Mouse (Mus musculus) lung, embryonic 14.5 days (tissue): Measurements from ENCODE around the gene Tmem11. TPM values are rescaled to one million over a fixed set of nuclear protein-coding genes. Genes with fewer than 3 reads are reported as not detected.

ENCODE experiments used
- ATAC-seq: fragments of 200-750 bp; cut with Nextera tagmentation; 2 replicates; pipeline ENCODE4 v1.8.0; 2017; ENCODE audit warnings: mild to moderate bottlenecking, moderate TSS enrichment, moderate library complexity; ENCODE audit not compliant: insufficient read depth
- DNase-seq: peaks from one replicate; pipeline ENCODE4 v3.0.0-alpha.2; 2015
- H3K27ac ChIP-seq: fragments of 300-500 bp; sonication (generic); 2 replicates; pipeline ENCODE4 v1.5.1; 2014; ENCODE audit warnings: low read depth, mild to moderate bottlenecking, moderate library complexity
- H3K27me3 ChIP-seq: fragments of 300-500 bp; sonication (generic); 2 replicates; pipeline ENCODE4 v1.6.1; 2014; ENCODE audit warnings: low read length, control low read depth; ENCODE audit not compliant: insufficient read depth
- H3K36me3 ChIP-seq: fragments of 300-500 bp; sonication (generic); 2 replicates; pipeline ENCODE4 v1.6.1; 2014; ENCODE audit warnings: control low read depth; ENCODE audit not compliant: insufficient read depth
- H3K4me1 ChIP-seq: fragments of 300-500 bp; sonication (generic); 2 replicates; pipeline ENCODE4 v1.6.1; 2014; ENCODE audit warnings: antibody characterized with exemption, control low read depth; ENCODE audit not compliant: insufficient read depth
- H3K4me2 ChIP-seq: fragments of 300-500 bp; sonication (generic); 2 replicates; pipeline ENCODE4 v1.6.1; 2014; ENCODE audit warnings: mild to moderate bottlenecking
- H3K4me3 ChIP-seq: fragments of 300-500 bp; sonication (generic); 2 replicates; pipeline ENCODE4 v1.5.1; 2014; ENCODE audit warnings: low read depth, low read length
- H3K9ac ChIP-seq: fragments of 300-500 bp; sonication (generic); 2 replicates; pipeline ENCODE4 v1.6.1; 2014
- H3K9me3 ChIP-seq: fragments of 300-500 bp; sonication (generic); 2 replicates; pipeline ENCODE4 v1.6.1; 2016; ENCODE audit warnings: low read depth, low read length, control low read depth
- CTCF ChIP-seq: IDR thresholded peaks from 2 replicates; pipeline ENCODE4 v1.5.1; 2016; ENCODE audit warnings: antibody characterized with exemption, low read depth
- whole genome bisulfite sequencing: fragments of 180-500 bp; shearing (Covaris S2); extraction: QIAGEN DNeasy Blood & Tissue Kit; methylation state at CpG from one replicate; pipeline ENCODE4 v1.1.7; 2014; 5-methylcytosine and 5-hydroxymethylcytosine counted together
- polyA plus RNA-seq: library from polyadenylated mRNA; unstranded; fragments of >200 nt; fragmentation: Nextera tagmentation; extraction: Ambion mirVana; gene quantifications from 2 replicates; pipeline ENCODE4 v1.2.1, GENCODE M21; 2014

Tmem11 gene
- 66.4 and 73.4 TPM in 2 replicates for polyA plus RNA-seq

DNA sequence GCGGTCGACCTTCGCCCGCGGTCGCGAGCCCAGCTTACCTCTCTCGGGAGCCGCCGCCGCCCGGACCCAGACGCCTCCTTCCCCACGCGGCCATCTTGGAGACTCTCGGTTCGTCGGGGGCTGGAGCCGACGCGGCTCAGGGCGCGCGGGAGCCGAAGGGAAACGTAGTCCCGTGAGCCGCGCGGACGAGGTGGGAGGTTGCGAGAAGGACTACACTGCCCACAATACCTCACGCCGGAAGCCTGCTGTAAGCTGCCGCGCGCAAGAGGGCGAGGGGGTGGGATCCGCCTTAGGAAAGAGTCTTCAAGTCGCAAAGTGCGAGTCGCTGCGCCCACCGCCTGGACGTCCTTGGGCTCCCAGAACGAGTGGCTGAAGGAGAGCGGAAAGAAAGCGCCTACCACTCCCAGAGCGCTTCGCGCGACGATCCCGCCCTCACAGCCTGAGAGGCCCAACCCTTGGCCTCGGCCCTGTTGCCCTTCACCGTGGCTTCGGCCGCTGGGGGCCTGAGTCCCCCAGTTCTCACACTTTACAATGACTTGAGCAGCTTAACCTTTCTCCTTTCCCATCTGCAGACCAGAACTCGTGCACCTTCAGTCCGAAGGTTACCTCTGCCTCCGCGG lies at the start of gene Tmem11:
Gene Tmem11 (minus strand): TSS at position 598 of the 620 bp plus-strand sequence.
- H3K36me3 ChIP-seq: peaks cover 9% of the 10 kb centered on the region; the same call in 1 of the 2 replicates
- peak within 1 kb of the TSS; percentile 91 for H3K9ac ChIP-seq
- H3K27ac ChIP-seq: peak within 1 kb of the TSS; percentile 95
- peak; percentile 98 for DNase-seq
- peak; percentile 38 for TF ChIP-seq CTCF
- no peaks in the 10 kb centered on the region for H3K27me3 ChIP-seq
- under 1% methylated on average over 60 of the region's 62 CpGs for WGBS
- H3K4me3 ChIP-seq: peak within 1 kb of the TSS; percentile 95
- H3K4me2 ChIP-seq: peak within 1 kb of the TSS; percentile 77
- H3K4me1 ChIP-seq: peaks cover 13% of the 10 kb centered on the region
- no peaks in the 10 kb centered on the region for H3K9me3 ChIP-seq
- ATAC-seq: peak; percentile 99

DNA sequence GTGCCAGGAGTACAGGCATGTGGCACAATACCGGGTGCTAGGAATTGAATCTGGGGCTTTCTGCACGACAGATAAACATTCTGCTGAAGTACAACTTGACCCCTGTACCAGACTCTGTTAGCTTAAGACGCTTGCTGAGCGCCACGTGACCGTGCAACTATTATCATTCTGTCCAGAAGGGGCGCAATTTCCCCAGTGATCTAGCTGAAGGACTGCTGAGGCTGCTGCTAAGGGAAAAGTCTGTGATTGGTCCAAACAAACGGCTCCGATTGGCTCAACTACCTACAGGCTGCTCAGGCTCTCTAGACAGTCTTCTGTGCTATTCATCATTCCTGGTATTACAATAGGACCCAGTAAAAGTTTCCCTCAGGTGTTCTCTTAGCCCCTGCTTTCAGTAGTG lies 48.2 kb upstream of the Tmem11 start:
- Histone ChIP-seq H3K27ac (peak overlapping the region; percentile 26; the same call in 1 of the 2 replicates), H3K4me1 (peaks cover 8% of the 10 kb centered on the region; the same call in 1 of the 2 replicates), H3K27me3 (no peaks in the 10 kb centered on the region), H3K36me3 (no peaks in the 10 kb centered on the region), H3K9me3 (no peaks in the 10 kb centered on the region), H3K4me3 (no peak overlapping the region), H3K9ac (no peak overlapping the region), H3K4me2 (peak overlapping the region; percentile 56)
- TF ChIP-seq CTCF: peak; percentile 95
- WGBS: under 1% methylated on average over 9 of the region's 9 CpGs
- ATAC-seq (peak; percentile 70), DNase-seq (peak; percentile 99)

DNA sequence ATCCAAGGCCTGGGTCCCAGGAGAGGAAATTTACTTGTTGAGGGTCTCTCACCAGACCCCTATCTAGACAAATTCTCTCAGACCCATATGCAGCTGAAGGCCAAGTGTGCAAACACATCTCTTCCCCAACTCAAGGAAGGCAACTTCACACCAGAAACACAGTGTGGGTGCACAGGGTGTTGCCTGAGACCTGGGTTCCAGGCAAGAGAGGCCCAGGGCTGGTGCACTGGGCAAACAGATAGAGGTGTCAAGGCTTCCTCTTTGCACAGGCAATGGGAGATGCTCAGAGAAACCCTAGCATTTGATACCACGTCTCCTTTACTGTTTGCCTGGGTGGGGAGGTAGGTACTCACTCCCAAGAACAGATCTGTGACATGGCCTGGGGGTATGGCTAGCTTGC lies 45.9 kb upstream of the Tmem11 start:
- Histone ChIP-seq H3K4me2 (no peak overlapping the region), H3K4me3 (no peak overlapping the region), H3K4me1 (no peaks in the 10 kb centered on the region; the same call in 1 of the 2 replicates), H3K9me3 (no peaks in the 10 kb centered on the region), H3K9ac (no peak overlapping the region), H3K36me3 (no peaks in the 10 kb centered on the region), H3K27ac (no peak overlapping the region), H3K27me3 (no peaks in the 10 kb centered on the region)
- no peak for TF ChIP-seq CTCF
- 82% methylated on average over 1 of the region's 1 CpGs for WGBS
- ATAC-seq (no peak), DNase-seq (no peak)

DNA sequence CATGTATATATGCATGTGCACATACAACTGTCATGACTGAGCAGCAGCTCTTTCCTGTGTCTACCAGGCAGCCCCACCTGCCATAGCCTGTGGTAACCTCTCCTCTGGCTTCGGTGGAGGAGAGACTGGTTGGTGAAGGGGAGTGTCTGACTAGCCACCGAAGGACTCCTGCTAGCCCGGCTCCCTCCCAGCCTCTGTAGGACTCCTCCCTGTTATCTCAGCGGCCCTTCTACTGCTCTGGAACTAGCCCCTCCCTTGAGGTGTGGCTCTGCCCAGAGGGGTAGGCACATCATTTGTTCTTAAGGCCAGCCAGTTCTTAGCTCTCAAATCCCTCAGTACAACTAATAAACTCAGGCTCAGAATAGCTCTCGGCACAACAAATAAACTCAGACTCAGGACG lies 45.4 kb upstream of the Tmem11 start:
- DNase-seq: no peak
- no peak for TF ChIP-seq CTCF
- no peak for ATAC-seq

DNA sequence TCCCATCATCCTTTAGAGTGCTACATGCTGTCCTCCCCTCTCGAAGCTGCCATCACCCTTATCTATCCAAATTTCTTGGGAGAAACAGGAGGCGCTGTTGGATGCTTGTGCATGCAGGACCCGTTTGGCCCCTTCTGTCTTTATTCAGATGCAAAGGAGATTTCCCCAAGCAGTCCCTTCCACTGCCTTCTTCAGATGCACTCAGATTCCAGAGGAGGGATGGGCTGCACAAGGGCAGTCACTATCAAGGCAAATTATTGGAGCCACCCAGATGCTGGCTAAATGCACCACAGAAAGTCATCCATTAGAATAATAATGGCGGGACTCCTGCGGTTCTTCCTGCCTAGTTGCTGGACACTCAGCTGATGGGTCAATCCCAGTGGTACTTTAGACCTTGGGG lies 43.9 kb upstream of the Tmem11 start:
- Histone ChIP-seq H3K4me3 (no peak overlapping the region), H3K27me3 (no peaks in the 10 kb centered on the region), H3K36me3 (no peaks in the 10 kb centered on the region), H3K9ac (no peak overlapping the region), H3K27ac (no peak overlapping the region), H3K4me2 (no peak overlapping the region), H3K9me3 (no peaks in the 10 kb centered on the region), H3K4me1 (no peaks in the 10 kb centered on the region; the same call in 1 of the 2 replicates)
- no peak for DNase-seq
- no peak for TF ChIP-seq CTCF
- WGBS: 72% methylated on average over 5 of the region's 5 CpGs
- ATAC-seq: no peak

More for the DNA sequence above, 45.4 kb upstream of the Tmem11 start:
- Histone ChIP-seq H3K27me3 (no peaks in the 10 kb centered on the region), H3K4me2 (no peak overlapping the region), H3K27ac (no peak overlapping the region), H3K9ac (no peak overlapping the region), H3K4me3 (no peak overlapping the region), H3K36me3 (no peaks in the 10 kb centered on the region), H3K9me3 (no peaks in the 10 kb centered on the region), H3K4me1 (no peaks in the 10 kb centered on the region; the same call in 1 of the 2 replicates)
- WGBS: 43% methylated on average over 6 of the region's 6 CpGs

DNA sequence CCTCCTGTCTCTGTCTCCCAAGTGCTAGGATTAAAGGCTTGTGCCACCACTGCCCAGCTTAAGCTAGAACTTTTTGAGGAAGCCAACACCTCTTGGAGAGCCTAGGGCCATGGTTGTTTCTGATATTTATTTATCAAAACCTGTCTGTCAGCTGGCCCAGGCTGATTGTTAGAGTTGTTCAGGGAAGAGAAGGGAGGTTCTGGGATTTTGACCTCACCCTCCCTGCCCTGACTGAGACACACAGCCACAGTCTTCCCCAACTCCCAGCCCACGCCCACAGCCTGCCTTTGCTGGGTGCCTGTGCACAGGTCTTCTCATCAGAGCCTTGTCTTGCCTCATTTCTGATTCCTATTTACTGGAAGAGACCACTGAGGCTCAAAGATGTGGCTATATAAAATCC lies 43.1 kb upstream of the Tmem11 start:
- ATAC-seq: no peak
- WGBS: 68% methylated on average over 1 of the region's 1 CpGs
- no peak for TF ChIP-seq CTCF

DNA sequence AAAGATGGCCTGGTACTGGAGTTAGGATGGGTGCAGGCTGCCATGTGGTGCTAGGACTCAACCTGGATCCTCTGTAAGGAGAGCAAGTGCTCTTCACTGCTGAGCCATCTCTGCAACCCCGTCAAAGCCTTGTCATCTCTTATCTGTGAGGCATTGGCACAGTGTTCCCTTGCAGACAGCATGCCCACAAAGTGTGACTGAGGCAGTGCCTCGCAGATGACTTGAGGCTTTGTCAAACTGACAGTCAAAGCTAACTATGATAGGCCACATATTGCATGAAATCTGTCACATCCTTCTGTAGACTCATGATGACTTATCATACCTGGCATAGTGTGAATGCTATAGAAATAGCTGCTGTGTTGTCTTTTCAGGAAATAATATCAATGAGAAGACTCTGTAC lies 40.9 kb upstream of the Tmem11 start:
- Histone ChIP-seq H3K9ac (no peak overlapping the region), H3K4me3 (no peak overlapping the region), H3K4me2 (no peak overlapping the region), H3K9me3 (no peaks in the 10 kb centered on the region), H3K4me1 (peaks cover 4% of the 10 kb centered on the region; the same call in 1 of the 2 replicates), H3K27ac (no peak overlapping the region), H3K36me3 (no peaks in the 10 kb centered on the region), H3K27me3 (no peaks in the 10 kb centered on the region)
- TF ChIP-seq CTCF: no peak
- DNase-seq: no peak
- 65% methylated on average over 2 of the region's 2 CpGs for WGBS
- no peak for ATAC-seq

More for the DNA sequence above, 43.1 kb upstream of the Tmem11 start:
- H3K9ac ChIP-seq: no peak overlapping the region
- H3K27me3 ChIP-seq: no peaks in the 10 kb centered on the region
- no peaks in the 10 kb centered on the region for H3K9me3 ChIP-seq
- no peak overlapping the region for H3K4me2 ChIP-seq
- H3K4me1 ChIP-seq: no peaks in the 10 kb centered on the region; the same call in 1 of the 2 replicates
- no peak overlapping the region for H3K4me3 ChIP-seq
- no peak overlapping the region for H3K27ac ChIP-seq
- H3K36me3 ChIP-seq: no peaks in the 10 kb centered on the region
- no peak for DNase-seq
